Mouse (Mus musculus) heart, adult 10 weeks (tissue): ENCODE measurements around the gene Acp7. TPM values are rescaled to one million over a fixed set of nuclear protein-coding genes. Genes with fewer than 3 reads are reported as not detected.

Source experiments
- polyA plus RNA-seq: library from polyadenylated mRNA; stranded (reverse); fragments of 350-450 nt; fragmentation: Illumina TruSeq; extraction: RNeasy Lipid Tissue Mini Kit (QIAGEN cat#74804); gene quantifications from one replicate; pipeline ENCODE4 v1.2.3, GENCODE M21; 2014; ENCODE audit warnings: low read depth, low replicate concordance

The Acp7 gene
- not detected for polyA plus RNA-seq

DNA sequence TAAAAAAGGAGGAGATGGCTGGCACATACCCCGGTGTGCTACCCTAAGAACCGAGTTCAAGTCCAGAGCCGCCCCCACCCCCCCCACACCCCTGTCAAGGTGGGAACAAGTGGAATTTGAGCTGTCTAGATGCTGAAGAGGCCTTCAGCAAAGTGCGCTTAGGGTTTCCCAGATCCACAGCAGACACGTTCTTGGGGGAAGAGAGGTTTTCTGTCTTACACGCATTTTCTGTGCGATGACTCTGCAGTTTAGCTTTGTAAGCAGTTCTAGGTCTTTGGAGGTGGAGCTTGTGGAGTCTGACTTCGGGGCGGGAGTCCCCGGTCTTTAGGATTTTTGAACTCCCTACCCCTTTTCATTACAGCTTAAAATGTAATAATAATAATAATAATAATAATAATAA, at the start of gene Acp7:
Acp7 (minus strand) TSS at position 260 of the 400 bp plus-strand sequence.

DNA sequence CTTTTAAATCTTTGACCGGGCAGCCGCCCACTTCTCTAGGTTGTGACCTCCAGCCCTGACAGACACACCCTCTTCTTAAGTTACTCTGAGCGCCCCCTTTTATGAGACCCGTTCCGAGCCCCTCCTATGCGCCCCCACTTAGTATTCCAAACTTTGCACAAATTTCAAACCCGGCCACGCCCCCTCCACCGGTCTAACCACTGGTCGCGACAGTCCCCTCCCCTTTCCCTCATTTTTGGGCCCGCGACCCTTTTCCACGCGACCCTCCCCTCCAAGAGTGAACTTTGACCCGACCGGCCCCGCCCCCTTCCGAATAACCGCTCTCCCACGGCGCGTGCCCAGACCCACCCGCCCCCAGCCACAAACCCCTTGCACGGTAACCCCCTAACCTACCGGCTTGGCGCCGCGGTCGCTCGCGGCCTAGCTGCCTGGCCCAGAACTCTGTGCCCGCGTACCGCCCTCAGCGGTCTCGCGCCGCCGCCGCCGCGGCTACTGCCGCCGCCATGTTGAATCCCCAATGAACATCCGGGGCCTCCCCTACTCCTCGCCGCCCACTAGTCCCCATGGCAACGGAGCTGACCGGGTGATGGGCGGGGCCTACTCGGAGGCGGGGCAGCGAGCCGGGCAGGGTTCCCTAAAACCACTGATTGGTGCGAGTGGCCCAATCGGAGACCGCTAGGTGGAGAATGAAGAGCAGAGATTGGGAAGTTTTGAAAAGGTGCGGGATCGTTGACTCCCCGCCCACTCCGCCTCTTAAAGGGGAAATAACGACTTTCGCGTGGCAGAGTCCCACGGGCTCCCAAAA, 33.3 kb downstream of the Acp7 start, which contains the start of the genes Samd4b and Pak4:
Samd4b (minus strand) TSS at position 503 of the 805 bp plus-strand sequence.
Pak4 (minus strand) TSS at position 544 of the 805 bp plus-strand sequence.

Other genes with a start within 250 kb of the Acp7 start
- gene Med29, start 238.6 kb downstream of the Acp7 start, polyA plus RNA-seq: 27.4 TPM
- 87.3 TPM for gene Paf1, start 238.4 kb downstream of the Acp7 start, polyA plus RNA-seq
- 6.0 TPM for gene Gmfg, start 193.9 kb downstream of the Acp7 start, polyA plus RNA-seq
- 0.94 TPM for gene Lrfn1, start 179.4 kb downstream of the Acp7 start, polyA plus RNA-seq
- not detected for gene Ifnl2, start 120.9 kb downstream of the Acp7 start, polyA plus RNA-seq
- not detected for gene Ifnl3, start 108.5 kb downstream of the Acp7 start, polyA plus RNA-seq
- not detected for gene Sycn, start 90.4 kb downstream of the Acp7 start, polyA plus RNA-seq
- not detected for gene Nccrp1, start 84.1 kb downstream of the Acp7 start, polyA plus RNA-seq
- gene Samd4b, start 33.2 kb downstream of the Acp7 start, polyA plus RNA-seq: 22.0 TPM
- gene Pak4, start 33.1 kb downstream of the Acp7 start, polyA plus RNA-seq: 6.9 TPM
- gene Fbxo27, start 61.5 kb upstream of the Acp7 start, polyA plus RNA-seq: 0.76 TPM
- 1.4 TPM for gene Fbxo17, start 85.5 kb upstream of the Acp7 start, polyA plus RNA-seq
- gene Mrps12, start 110.5 kb upstream of the Acp7 start, polyA plus RNA-seq: 85.7 TPM
- gene Sars2, start 110.7 kb upstream of the Acp7 start, polyA plus RNA-seq: 13.4 TPM
- gene Ccer2, start 124.8 kb upstream of the Acp7 start, polyA plus RNA-seq: not detected
- gene Sirt2, start 135.4 kb upstream of the Acp7 start, polyA plus RNA-seq: 109 TPM
- gene Nfkbib, start 136.2 kb upstream of the Acp7 start, polyA plus RNA-seq: 32.4 TPM
- 2.2 TPM for gene Rinl, start 157.6 kb upstream of the Acp7 start, polyA plus RNA-seq
- gene Hnrnpl, start 177.2 kb upstream of the Acp7 start, polyA plus RNA-seq: 198 TPM
- gene Ech1, start 193.9 kb upstream of the Acp7 start, polyA plus RNA-seq: 2,567 TPM
- gene Lgals4, start 202.5 kb upstream of the Acp7 start, polyA plus RNA-seq: 109 TPM
- 1.3 TPM for gene Lgals7, start 232.5 kb upstream of the Acp7 start, polyA plus RNA-seq